Mouse (Mus musculus): ENCODE results near the gene Dhfr.

Gene Dhfr

DNA sequence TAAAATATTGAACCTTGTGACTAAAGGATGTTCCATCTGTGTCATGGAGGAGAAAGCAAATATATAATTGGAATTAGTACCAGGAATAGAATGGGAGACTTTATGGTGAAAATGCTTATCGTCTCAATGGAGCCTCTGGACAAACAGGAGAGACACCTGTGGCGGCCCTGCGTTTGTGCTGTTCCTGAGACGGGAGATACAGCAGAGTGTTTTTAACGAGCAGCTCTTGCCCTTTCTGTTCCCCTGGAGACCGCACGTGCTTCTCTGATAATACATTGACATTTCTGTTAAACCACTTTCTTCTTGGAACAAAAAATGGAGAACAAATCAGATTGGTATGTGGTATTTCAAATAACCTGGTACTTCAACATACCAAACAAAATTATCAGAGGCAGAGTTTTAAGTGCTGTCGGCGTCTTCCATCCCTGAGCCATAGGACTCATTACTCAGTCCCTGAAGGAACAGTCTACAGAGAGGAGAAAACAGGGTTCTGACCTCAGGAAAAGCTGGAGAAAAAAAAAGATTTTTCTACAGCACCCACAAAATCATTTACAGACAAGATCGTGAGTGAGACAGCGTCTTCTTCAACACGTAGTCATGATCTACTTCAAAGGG lies 38.6 kb downstream of the Dhfr start:
- no peak for DNase-seq

DNA sequence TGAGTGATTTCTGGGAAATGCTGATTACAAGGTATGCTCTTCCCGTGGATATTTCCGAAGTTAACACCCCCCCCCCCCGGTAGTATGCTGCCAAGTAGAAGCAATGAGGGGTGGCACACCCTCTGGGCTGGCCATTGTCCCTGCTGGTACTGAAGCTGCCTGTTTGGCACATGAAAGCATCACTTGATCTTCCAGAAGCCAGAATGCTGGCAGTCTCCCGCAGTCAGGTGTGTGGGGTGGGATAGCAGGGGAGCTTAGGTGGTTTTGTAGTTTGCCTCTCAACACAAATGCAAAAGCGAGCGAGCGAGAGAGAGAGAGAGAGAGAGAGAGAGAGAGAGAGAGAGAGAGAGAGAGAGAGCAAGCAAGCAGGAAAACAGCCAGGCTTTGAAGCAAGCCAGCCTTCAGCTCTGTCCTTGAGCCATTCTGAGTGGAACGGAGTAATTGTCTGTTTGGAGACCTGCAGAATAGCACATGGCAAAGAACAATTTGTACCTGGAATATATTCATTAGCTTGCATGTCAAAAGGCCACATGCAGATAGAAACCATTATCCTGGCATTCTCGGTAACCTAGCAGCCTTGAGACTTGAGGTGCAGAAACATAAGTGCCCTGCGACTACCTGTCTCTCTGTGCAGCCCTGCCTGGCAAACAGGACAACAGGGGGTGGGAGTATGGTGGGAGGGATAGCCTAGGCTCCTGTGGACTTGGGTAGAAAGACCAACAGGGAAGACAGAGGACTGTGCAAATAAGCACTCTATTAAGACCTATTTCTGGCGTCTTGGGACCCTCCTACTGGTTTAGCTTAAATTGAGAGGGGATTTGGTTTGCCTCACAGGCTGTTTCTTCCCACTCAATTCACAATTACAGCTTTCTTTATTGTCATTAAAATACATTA lies 44.2 kb downstream of the Dhfr start:
- no peak for DNase-seq

DNA sequence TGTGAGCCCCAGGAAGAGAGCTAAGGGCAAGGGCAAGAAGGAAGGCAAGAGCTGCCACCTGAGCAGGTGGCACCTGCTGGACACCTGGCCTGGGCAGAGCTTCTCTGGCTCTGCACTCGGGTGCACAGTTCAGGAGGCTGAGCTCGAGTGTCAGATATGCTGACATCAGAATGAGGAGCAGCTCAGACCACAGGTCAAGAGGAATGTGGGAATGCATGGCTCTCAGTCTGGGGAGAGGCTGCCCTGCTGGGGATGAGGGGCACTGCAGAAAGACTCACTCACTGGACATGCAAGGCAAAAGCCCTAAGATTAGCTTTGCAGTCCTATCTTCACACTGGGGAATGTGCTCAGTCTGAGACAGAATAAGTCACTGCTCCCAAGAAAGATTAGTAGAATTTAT lies 47.5 kb downstream of the Dhfr start:
- DNase-seq, result no peak

DNA sequence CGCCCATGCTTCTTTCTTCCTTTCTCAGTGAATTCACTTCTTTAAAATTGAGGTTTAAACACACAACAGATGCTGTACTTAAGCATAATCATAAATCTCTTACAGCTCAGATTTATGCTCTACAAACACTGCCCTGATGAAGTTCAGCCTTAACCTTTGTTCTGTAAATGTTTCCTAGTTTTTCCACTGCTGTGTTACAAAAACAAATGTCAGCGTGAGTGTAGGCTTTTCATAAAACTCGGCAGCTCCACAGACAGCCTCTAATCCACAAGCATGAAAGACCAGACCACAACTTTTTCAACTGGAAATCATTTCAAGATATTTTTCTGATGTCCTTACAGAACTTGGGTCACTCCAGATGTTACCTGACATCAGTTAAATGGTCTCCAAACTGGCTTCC lies 49.0 kb downstream of the Dhfr start:
- DNase-seq, result no peak

DNA sequence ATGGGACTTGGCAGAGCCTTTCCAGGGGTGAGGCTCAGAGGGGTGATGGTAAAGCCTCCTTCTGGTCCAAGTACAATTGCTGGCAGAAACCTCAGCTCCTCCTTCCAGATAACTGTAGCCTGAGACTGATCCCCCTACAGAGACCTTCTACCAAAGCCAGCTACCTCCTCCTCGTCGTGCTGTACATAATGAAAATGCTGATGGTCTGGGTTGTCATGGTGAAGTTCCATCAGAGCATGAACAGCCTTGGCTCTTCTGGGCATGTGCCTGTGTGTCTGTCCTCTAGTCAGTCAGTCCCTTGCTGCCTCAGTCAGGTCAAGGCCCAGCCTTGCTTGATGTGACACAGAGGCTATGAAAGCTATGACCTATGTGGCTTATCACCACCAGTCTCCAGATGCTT lies 56.0 kb downstream of the Dhfr start:
- no peak for DNase-seq

DNA sequence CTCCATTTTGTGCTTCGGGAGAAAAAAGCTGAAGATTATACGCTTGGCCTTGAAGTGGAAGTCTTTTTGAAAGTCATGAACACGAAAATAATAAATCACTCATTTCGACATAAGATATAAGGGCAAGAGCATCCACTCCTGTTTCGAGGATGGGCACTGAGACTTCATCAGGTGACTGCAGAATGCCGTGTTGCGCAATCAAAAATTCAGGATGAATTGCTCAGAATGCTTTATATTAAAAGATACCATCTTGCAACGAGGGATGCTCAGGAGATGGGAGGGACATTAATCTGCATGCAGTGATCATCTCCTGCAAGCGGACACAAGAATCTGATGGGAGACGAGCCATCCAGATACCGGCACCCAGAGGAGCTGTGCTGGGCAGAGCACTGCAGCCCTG lies 65.1 kb downstream of the Dhfr start:
- no peak for DNase-seq

DNA sequence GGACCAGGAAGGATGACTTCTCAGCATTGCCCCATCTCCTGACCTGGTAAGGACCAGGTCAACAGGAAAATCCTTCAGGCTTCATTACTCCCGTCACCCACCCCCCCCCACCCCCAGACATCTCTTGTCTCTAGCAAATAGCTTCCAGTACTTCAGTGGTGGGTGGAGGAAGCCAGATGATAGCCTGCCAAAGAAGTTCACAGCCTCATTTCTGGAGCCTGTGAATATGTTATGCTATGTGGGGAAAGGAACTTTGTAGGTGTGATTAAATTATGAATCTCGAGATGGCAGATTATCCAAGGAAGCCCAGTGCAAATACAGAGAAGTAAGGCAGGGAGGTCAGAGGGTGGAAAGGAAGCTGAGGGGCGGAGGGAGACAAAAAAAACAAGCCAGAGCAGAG lies 69.2 kb downstream of the Dhfr start:
- DNase-seq, result peak; percentile 4

DNA sequence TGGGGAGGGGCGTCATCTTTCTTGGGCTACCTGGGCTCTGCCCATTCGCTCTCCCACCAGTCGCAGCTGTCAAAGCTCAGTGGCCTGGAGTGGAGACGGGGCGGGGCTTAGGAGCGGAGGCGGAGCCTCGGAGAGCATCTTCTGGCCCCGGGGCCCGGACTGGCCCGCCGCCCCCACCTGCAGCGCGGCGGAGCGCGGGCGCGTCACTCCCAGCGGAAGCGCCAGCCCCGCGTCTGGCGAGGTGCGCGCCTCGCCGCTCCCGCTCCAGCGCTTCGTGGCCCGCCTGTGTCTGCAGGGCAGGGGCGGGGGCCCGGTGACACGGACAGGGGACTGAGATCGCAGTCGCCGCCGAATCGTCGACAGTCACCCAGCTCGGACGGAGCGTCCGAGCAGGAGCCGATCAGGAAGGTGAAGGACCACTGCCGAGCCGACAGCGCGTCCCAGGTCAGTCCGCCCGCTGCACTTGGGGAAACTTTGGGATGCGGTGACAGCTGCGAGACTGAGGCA lies 71.3 kb downstream of the Dhfr start, which contains the start of gene Ankrd34b:
TSS of gene Ankrd34b (plus strand) at position 139 of the 507 bp plus-strand sequence.
- peak; percentile 81 for DNase-seq

DNA sequence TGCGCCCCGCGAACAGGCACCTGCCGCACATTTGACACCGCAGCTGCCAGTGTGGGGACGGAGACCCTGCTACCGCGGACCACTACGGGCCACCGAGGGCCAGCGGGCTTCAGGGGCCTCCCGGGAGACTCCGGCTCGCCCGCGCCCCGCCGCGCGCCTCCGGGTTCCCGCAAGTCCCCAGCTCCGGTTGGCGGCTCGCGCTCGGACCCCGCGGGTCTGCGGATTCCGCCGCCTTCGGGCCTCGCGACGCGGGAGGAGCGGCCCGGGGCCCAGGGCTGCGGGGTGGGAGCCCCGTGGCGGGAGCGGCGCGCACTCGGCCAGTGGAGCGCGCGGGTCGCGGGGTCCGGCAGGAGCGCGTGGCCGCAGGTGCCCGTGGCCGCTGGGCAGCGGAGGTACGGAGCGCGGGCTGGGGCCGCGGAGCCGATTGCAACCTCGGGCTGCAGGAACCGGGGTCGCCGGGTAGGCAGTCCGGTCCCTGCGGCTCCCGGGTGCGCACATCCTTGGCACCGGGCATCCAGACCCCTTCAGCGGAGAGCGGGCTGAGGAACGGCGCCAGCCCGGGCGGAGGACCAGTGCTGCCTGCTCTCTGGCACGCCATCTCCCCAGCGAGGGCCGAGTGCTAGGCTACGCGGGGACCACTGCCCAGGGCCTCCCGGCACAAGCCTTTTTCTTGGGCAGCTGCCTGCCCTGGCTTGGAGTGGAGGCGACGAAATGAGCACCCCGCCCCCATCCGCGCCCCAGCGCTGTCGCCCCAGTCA lies 71.9 kb downstream of the Dhfr start:
- DNase-seq, result peak; percentile 41

DNA sequence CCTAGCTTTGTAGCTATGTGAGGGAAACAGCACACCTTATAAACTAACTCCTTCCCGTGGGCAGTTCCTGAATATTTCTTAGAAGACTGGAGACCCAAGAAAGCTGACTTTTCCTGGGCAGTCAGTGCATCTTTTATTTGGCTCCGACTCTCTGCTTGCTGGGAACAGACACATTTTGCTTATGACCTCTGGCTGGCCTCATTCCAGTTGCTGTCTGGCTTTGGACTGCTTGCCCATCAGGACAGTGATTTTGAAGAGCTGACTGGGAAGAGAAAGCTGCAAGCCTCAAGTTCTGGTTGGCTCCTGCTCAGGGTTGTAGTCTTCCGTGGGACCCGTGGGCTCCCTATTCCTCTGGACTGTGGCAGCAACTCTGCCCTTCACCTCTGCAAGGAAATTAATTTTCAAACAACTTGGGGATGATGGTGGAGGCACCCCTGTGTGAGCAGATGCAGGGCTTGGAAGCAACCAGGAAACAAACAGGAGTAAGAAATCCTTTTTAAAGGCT lies 72.9 kb downstream of the Dhfr start:
- no peak for DNase-seq

Measured in retina, postnatal 1 day (tissue).